In the genomic region with DNA sequence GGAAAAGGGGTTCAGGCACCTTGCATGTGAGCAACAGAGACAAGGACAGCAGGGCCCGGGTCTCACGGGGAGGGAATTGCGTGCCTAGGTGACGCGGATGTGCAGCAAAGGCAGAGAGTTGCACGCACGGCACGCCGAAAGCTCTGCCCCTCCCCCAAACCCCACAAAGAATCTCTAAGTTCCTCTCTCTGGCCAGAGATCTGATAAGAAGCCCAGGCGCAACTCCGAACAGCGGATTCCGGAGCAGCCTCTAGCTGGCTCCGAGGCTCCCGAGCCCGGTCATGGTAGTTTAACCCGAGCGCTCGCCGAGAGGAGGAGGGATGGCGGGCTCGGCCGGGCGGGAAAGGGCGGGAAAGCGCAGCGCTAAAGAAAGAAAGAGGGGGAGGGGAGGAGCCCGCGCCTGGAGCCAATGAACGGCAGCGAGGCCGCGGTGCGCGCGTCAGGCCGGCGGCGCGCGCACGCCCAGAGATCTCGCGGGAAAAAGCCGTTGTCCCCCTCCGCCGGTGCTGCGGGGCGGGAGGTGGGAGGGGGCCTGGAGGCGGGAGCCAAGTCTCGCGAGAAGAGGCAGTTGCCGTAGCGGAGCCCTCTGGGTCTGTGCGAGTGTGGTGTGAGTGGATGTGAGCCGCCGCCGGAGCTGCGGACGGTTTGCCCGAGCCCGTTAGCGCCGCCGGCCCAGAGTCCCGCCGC, we compare ENCODE assay signal across 8 mouse cellular contexts. TPM values are rescaled to one million over a fixed set of nuclear protein-coding genes. Genes with fewer than 3 reads are reported as not detected.
DNase-seq lines count a peak whose midpoint lies in the region; ATAC-seq lines count a peak whose summit lies in the region.

A gene (plus strand): TSS at position 212 of the 687 bp plus-strand sequence.

- DNase-seq in ZHBTc4 (ENCODE audit: low read depth, low spot score), result peak; percentile 100
- DNase-seq in gastrocnemius, adult 8-10 months (ENCODE audit: low spot score in 2 of 2), result peak; percentile 92
- peak; percentile 98 for DNase-seq in induced T-regulatory cell, adult 2 months (ENCODE audit: low read depth)
- peak; percentile 91 to 93 for DNase-seq in left cerebral cortex, adult 9 months (ENCODE audit: low spot score in 2 of 2)
- peak; percentile 96 for DNase-seq in right cerebral cortex, postnatal 14 days
- DNase-seq in urinary bladder, postnatal 36 days (ENCODE audit: low spot score in 2 of 2), result peak; percentile 84 to 95

- peak; percentile 78 for ATAC-seq in common myeloid progenitor, adult 5-6 weeks (replicated peaks; ENCODE audit: low read depth, poor library complexity, severe bottlenecking)
- peak; percentile 81 for ATAC-seq in megakaryocyte progenitor cell, adult 5-6 weeks (replicated peaks; ENCODE audit: poor library complexity)

RNA-seq across cellular contexts. Expression of the gene that starts here (rescaled TPM):
- 292 and 303 TPM in 2 replicates for total RNA-seq in common myeloid progenitor, adult 5-6 weeks (2017)
- total RNA-seq in gastrocnemius, adult 8-10 months (2022), result 10 to 100 TPM; 14.3 to 27.1 (median 22.0) TPM
- 195 and 208 TPM in 2 replicates for total RNA-seq in megakaryocyte progenitor cell, adult 5-6 weeks (2015)
- total RNA-seq in megakaryocyte progenitor cell, adult 5-6 weeks (2017), result 200 and 240 TPM in 2 replicates

Comparison
In these comparisons a context has a peak if more than half of its experiments do, and no peak if none do; other contexts are left out.
1. Peak in every context shown above with its lines: DNase-seq and ATAC-seq.
2. RNA of the gene that starts here (total RNA-seq): 292 to 303 TPM in common myeloid progenitor, adult 5-6 weeks and 195 to 240 TPM in megakaryocyte progenitor cell, adult 5-6 weeks; 14.3 to 27.1 TPM in gastrocnemius, adult 8-10 months; every median in the first group is over 4 times any median in the second.